Mouse (Mus musculus) B cell, adult 2 months (primary cell): Measurements from ENCODE around the gene Dennd4a.

Source experiments
- DNase-seq, 2 experiments: peaks; one replicate each; pipeline ENCODE4 v3.0.0; 2022

The Dennd4a gene

DNA sequence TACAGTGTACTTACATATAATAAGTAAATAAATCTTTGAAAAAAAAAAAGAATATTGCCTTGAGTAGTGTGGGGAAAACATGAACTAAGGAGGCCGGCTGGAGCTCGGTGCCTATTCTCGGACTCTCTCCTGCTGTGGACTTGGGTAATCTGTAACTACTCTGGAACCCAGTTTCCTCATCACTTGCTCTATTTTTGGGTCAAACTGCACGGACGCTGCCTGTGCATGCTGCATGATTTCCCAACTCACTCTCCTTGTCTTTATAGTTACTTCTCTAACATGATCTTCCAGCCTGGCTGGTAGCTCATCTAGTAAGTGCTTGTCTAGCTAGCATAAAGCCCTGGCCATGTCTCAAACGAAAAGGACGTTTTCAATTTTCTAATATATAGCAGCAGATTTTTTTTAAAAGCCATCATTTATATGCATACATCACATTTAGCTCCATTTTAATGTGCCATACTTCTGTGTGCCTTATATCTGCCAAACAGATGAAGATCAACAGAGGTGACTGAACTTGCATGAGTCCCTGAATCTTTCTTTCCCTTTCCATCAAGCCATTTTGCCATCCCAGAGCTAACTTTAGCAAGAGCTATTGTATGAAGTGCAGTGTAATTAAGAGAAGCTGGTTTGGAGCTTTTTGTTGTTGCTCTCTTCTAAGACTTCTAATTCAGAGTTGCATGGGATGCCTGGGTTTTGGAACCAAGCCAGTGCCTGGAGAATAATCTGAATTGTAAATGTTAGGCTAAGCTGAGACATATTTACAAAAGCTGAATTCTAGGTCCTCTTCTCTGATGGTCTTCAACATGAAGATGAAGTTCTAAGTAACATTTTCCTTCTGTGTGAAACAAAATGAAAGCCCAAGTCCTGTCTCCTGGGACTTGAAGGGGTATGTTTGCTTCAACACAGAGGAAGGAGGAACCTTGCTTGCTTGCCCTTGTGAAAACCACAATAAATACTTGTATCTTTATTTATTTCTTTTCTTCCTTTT, 20.2 kb upstream of the Dennd4a start:
- peak; percentile 42 to 50 for DNase-seq

DNA sequence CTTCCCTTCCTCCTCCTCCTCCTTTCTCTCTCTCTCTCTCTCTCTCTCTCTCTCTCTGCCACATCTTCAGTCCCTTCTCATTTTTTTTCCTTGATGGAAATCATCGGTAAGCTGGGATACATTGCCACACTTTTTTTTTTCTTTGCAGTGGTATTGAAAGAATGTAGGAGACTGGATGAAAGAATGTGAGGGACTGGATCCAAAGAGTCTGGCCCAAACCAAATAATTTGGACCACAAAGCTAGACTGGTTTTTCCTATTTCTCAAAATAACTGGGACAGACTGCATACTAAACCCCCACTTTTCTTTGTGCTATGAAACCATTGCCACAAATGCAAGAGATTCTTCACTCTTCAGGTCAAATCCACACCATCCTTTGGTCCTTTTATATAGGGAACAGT, 19.5 kb upstream of the Dennd4a start:
- DNase-seq = no peak

GRCm38 (mm10) chr9:64792379-64793274, 18.5 kb upstream of the Dennd4a start:
- no peak for DNase-seq

DNA sequence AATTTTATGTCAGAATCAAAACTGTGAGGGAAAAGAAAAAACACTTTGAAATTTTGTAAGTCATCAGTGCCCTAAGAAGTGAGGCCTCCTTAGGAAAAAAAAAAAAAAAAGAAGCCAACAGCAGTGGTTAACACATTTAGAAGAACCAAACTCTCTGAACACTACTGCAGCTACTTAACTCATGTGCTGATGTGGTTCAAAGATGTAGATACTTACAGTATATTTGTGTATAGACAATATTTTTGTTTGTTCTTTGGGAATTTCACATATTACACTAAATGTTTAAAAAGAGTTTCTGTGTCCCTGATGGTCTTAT, 17.9 kb upstream of the Dennd4a start:
- DNase-seq = no peak

DNA sequence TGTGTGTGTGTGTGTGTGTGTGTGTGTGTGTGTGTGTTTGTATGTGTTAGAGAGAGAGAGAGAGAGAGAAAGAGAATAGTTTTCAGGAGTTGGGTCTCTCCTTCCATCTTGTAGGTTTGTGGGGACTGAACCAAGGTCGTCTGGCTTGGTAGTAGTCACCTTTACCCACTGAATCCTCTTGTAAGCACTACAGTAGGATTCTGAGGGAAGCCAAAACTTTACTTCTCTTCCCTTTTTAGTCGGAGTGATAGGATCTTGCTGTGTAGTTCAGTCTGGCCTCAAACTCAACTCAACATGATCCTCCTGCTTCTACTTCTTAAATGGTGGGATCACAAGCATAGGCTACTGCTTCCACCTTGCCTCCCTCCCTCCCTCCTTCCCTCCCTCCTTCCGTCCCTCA, 17.3 kb upstream of the Dennd4a start:
- DNase-seq = no peak

GRCm38 (mm10) chr9:64794448-64795420, 16.4 kb upstream of the Dennd4a start:
- DNase-seq = no peak

GRCm38 (mm10) chr9:64795846-64796615, 15.1 kb upstream of the Dennd4a start:
- no peak for DNase-seq

DNA sequence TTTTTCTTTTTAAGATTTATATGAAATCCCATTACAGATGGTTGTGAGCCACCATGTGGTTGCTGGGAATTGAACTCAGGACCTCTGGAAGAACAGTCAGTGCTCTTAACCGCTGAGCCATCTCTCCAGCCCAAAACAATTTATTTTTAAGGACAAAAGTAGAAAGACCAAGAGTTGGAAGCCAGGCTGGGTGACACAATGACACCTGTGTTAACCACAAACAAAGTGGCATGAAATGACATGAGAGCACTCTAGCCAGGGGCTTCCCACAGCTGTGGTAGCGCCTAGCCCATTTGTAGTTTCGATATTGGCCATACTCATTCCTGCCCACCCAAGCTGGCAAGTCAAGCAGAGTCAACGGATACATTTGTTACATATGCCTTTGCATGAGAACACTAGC, 13.7 kb upstream of the Dennd4a start:
- peak; percentile 68 to 78 for DNase-seq

- DNase-seq = no peak
Observed at GRCm38 (mm10) chr9:64798099-64798498, 13.0 kb upstream of the Dennd4a start.

DNA sequence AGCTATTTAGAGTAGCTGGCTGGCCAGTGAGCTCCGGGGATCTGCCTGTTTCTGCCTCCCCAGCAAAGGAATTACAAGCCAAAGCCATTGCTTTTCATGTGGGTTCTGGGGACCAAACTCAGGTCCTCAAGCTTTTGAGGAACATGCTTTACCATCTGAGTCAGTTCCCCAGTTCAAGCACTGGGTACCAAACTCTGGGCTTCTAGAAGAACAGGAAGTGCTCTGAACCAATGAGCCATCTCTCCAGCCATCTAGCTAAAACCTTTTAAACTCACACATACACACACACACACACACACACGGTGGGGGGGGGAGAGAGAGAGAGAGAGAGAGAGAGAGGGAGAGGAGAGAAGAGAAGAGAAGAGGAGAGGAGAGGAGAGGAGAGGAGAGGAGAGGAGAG, 12.3 kb upstream of the Dennd4a start:
- peak; percentile 49 to 50 for DNase-seq

- DNase-seq = no peak
Observed at GRCm38 (mm10) chr9:64799504-64799903, 11.6 kb upstream of the Dennd4a start.

DNA sequence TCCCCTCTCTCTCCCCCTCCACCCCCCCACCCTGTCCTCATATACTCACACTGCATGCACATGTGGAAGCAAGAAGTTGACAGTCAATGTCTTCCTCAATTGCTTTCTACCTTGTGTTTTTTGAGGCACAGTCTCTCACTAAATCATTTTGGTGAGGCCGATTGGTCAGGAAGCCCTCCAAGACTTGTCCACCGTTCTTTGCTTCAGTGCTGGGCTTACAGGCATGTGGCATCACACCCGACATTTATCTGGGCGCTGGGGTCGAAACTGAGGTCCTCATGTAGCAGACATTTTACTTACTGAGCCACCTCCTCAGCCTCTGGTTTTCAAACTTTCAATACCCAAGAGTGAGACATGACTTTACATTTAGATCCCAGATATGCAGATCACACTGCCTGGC, 8.6 kb upstream of the Dennd4a start:
- DNase-seq = no peak

- DNase-seq = no peak
Observed at GRCm38 (mm10) chr9:64803373-64804214, 7.5 kb upstream of the Dennd4a start.

GRCm38 (mm10) chr9:64805875-64806274, 5.3 kb upstream of the Dennd4a start:
- DNase-seq = no peak

DNA sequence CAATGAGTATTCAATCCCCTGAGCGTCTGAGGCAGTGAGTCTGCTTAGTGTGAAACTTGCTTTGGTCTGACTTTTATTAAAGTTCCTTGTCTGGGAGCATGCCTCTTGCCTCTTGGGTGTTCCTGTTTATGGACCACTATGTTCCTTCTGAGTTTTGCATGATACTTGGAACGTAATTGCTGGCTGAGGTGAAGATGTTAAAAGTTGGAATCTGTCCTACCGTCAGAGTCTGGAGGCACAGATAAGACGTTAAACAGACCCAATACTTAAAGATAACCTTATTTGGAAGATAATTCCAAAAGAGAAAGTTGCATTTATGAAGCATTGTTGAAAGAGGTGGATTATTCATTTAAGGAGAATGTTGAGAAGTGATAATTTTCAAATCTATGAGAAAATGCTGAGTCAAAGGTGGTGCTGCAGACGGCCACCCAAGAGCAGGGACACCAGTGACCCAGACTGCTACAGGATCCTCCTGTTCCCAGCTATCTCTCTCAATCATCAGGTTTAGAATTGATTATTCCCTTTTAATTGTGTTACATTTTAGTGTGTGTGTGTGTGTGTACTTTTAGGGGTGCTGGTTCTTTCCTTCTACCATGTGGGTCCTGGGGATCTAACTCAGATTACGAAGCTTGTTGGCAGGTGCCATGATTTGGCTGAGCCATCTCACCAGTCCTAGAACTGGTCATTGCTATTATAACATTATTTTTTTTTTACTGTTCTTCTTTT, 4.6 kb upstream of the Dennd4a start:
- no peak for DNase-seq

GRCm38 (mm10) chr9:64807061-64807808, 3.9 kb upstream of the Dennd4a start:
- DNase-seq = no peak

GRCm38 (mm10) chr9:64809851-64810250, 1.3 kb upstream of the Dennd4a start:
- no peak for DNase-seq

DNA sequence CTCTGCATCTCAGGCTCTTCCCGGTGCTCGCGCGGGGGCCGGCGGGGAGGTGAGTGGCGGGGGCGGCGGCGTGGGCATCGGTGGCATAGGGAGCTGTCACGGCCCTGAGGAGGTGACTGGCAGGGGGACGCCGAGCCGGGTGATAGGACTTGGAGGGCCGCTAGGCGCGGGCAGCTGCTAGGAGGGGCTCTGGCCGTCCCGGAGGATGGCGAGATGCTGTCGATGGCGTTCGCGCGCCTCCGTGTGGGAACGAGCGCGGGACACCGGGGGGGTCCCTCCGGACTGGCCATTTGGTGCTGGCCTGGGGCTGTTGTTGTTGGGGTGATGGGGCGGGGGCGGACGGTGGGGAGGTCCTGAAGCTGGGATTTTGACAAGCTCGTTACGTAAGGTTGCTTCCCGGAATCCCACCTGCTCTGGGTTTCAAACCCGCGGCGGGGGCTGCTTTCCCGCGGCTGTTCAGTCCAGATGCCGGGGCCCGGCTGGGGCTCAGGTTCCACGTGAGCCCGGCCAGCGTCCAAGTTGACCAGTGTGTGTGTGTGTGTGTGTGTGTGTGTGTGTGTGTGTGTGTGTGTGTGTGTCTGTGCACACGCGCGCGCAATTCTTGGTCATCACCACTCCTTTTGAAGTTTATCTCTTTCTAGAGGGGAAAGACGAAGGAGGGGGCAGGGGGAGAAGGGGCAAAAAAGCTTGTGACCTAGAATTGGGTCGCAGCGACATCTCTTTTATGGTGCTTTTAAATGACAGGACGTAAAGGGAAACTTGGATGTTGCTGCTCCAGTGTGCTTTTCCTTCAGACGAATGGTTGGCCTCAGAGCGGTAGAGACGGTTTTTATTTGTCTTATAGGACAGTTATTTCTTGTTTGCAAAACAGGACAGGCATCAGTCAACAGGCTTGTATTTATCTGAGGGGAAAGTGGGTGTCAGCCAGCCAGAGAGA, 666 bp downstream of the Dennd4a start:
- peak; percentile 47 for DNase-seq
